Mouse (Mus musculus): Measurements from ENCODE around the gene Fbxl18. TPM values are rescaled to one million over a fixed set of nuclear protein-coding genes. Genes with fewer than 3 reads are reported as not detected.

The Fbxl18 gene
- total and polyA plus RNA-seq, 3 experiments, result 4.0 to 7.6 (median 4.5) TPM

- H3K4me3 ChIP-seq, result peak overlapping the region; percentile 76
- peak overlapping the region; percentile 68 for H3K9ac ChIP-seq (ENCODE audit: low read depth, low read length)
- intact Hi-C loops (cut with DNase I), result loop anchor here (5.0 kb wide), 1 partner anchor 55 kb away; no protein-coding TSS in a partner anchor
- DNase-seq, result peak; percentile 65 to 71
- TF ChIP-seq EP300 (IDR thresholded peaks at IDR 0.05; ENCODE audit: insufficient read depth, low read depth, low read length) (no peak), POLR2A (IDR thresholded peaks at IDR 0.05; ENCODE audit: insufficient read depth, low read depth, low read length) (no peak), CTCF (IDR thresholded peaks at IDR 0.05) (no peak)
- no peaks in the 10 kb centered on the region; the same call in 1 of the 2 replicates for H3K4me1 ChIP-seq (ENCODE audit: control insufficient read depth, insufficient read depth, low read length)
- no peaks in the 10 kb centered on the region for H3K27me3 ChIP-seq (ENCODE audit: control insufficient read depth, insufficient read depth, low read length)
- no peaks in the 10 kb centered on the region for H3K79me2 ChIP-seq (replicated peaks; ENCODE audit: control insufficient read depth, insufficient read depth, low read length)
- H3K27ac ChIP-seq, result peak overlapping the region; percentile 100
- H3K36me3 ChIP-seq (ENCODE audit: control insufficient read depth, insufficient read depth, low read length), result no peaks in the 10 kb centered on the region
- WGBS, result under 1% methylated on average over 36 of the region's 36 CpGs
These were observed 72.7 kb downstream of the Fbxl18 start for GRCm38 (mm10) chr5:142822286-142823095.

- peak overlapping the region; percentile 76 for H3K4me3 ChIP-seq
- TF ChIP-seq EP300 (IDR thresholded peaks at IDR 0.05; ENCODE audit: insufficient read depth, low read depth, low read length) (no peak), CTCF (IDR thresholded peaks at IDR 0.05) (no peak), POLR2A (IDR thresholded peaks at IDR 0.05; ENCODE audit: insufficient read depth, low read depth, low read length) (no peak)
- H3K9ac ChIP-seq (ENCODE audit: low read depth, low read length), result peak overlapping the region; percentile 68
- no peaks in the 10 kb centered on the region for H3K36me3 ChIP-seq (ENCODE audit: control insufficient read depth, insufficient read depth, low read length)
- WGBS, result 2% methylated on average over 9 of the region's 9 CpGs
- H3K79me2 ChIP-seq (replicated peaks; ENCODE audit: control insufficient read depth, insufficient read depth, low read length), result no peaks in the 10 kb centered on the region
- H3K27me3 ChIP-seq (ENCODE audit: control insufficient read depth, insufficient read depth, low read length), result no peaks in the 10 kb centered on the region
- no peak for DNase-seq
- H3K4me1 ChIP-seq (ENCODE audit: control insufficient read depth, insufficient read depth, low read length), result no peaks in the 10 kb centered on the region; the same call in 1 of the 2 replicates
- intact Hi-C loops (cut with DNase I), result loop anchor here (5.0 kb wide), 1 partner anchor 55 kb away; no protein-coding TSS in a partner anchor
- H3K27ac ChIP-seq, result peak overlapping the region; percentile 100
These were observed 73.3 kb downstream of the Fbxl18 start for GRCm38 (mm10) chr5:142821974-142822285.

GRCm38 (mm10) chr5:142821266-142821973, 73.8 kb downstream of the Fbxl18 start:
- no peaks in the 10 kb centered on the region for H3K36me3 ChIP-seq (ENCODE audit: control insufficient read depth, insufficient read depth, low read length)
- H3K4me3 ChIP-seq, result peak overlapping the region; percentile 76
- under 1% methylated on average over 36 of the region's 36 CpGs for WGBS

GRCm38 (mm10) chr5:142820276-142821265, 74.7 kb downstream of the Fbxl18 start:
- Histone ChIP-seq H3K36me3 (ENCODE audit: control insufficient read depth, insufficient read depth, low read length) (no peaks in the 10 kb centered on the region), H3K27me3 (ENCODE audit: control insufficient read depth, insufficient read depth, low read length) (no peaks in the 10 kb centered on the region), H3K27ac (peak overlapping the region; percentile 100), H3K4me1 (ENCODE audit: control insufficient read depth, insufficient read depth, low read length) (no peaks in the 10 kb centered on the region; the same call in 1 of the 2 replicates), H3K9ac (ENCODE audit: low read depth, low read length) (peak overlapping the region; percentile 89), H3K4me3 (peak overlapping the region; percentile 76), H3K79me2 (replicated peaks; ENCODE audit: control insufficient read depth, insufficient read depth, low read length) (no peaks in the 10 kb centered on the region)
- DNase-seq, result peak; percentile 80 to 85
- under 1% methylated on average over 53 of the region's 53 CpGs for WGBS
- intact Hi-C loops (cut with DNase I), result loop anchor here (5.0 kb wide), 1 partner anchor 57 kb away; no protein-coding TSS in a partner anchor
- TF ChIP-seq CTCF (IDR thresholded peaks at IDR 0.05), result no peak
- TF ChIP-seq POLR2A (IDR thresholded peaks at IDR 0.05; ENCODE audit: insufficient read depth, low read depth, low read length), result peak; percentile 47; the same call in 1 of the 2 replicates
- TF ChIP-seq EP300 (IDR thresholded peaks at IDR 0.05; ENCODE audit: insufficient read depth, low read depth, low read length), result 0 out of 2 replicates have a peak, but pooled peaks have one; percentile 10

More at GRCm38 (mm10) chr5:142821266-142821973, 73.8 kb downstream of the Fbxl18 start:
- Histone ChIP-seq H3K27ac (peak overlapping the region; percentile 100), H3K4me1 (ENCODE audit: control insufficient read depth, insufficient read depth, low read length) (no peaks in the 10 kb centered on the region; the same call in 1 of the 2 replicates), H3K79me2 (replicated peaks; ENCODE audit: control insufficient read depth, insufficient read depth, low read length) (no peaks in the 10 kb centered on the region), H3K27me3 (ENCODE audit: control insufficient read depth, insufficient read depth, low read length) (no peaks in the 10 kb centered on the region), H3K9ac (ENCODE audit: low read depth, low read length) (peak overlapping the region; percentile 89)
- TF ChIP-seq POLR2A (IDR thresholded peaks at IDR 0.05; ENCODE audit: insufficient read depth, low read depth, low read length) (peak; percentile 87), EP300 (IDR thresholded peaks at IDR 0.05; ENCODE audit: insufficient read depth, low read depth, low read length) (0 out of 2 replicates have a peak, but pooled peaks have one; percentile 15), CTCF (IDR thresholded peaks at IDR 0.05) (peak; percentile 26; the same call in 1 of the 2 replicates)
- intact Hi-C loops (cut with DNase I), result loop anchor here (5.0 kb wide), 1 partner anchor 56 kb away; no protein-coding TSS in a partner anchor
- DNase-seq, result peak; percentile 92 to 95
